Mouse (Mus musculus) mouse trophoblast stem cell (cell line): ENCODE data around the gene Dlg5.

ENCODE experiments used
- in situ Hi-C, 2 experiments: fragments of 300-500 bp; cut with MseI, MboI; formaldehyde crosslinking; loops; 2 replicates in 1 of 2; 3 replicates in 1 of 2; pipeline ENCODE4 v1.15.1; 2025

Dlg5 gene

GRCm38 (mm10) chr14:24132092-24132491 is 113.6 kb downstream of the Dlg5 start:
- in situ Hi-C loops = no loop called here

DNA sequence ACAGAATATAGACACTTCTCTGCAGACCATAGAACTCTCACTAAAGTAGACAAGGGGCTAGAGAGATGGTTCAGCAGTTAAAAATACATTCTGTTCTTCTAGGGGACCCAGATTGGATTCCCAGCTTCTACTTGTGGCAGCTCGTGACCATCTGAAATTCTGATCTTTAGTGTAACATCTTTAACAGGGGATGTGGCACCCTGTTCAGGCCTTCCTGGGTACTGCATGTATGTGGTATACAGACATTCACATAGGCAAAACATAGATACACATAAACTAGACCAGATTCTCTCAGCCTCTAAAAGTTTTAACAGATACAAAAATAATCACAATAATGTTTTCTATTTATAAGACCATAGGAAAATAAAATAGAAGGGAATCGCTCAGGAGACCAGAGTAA is 120.7 kb downstream of the Dlg5 start:
- in situ Hi-C loops = no loop called here

DNA sequence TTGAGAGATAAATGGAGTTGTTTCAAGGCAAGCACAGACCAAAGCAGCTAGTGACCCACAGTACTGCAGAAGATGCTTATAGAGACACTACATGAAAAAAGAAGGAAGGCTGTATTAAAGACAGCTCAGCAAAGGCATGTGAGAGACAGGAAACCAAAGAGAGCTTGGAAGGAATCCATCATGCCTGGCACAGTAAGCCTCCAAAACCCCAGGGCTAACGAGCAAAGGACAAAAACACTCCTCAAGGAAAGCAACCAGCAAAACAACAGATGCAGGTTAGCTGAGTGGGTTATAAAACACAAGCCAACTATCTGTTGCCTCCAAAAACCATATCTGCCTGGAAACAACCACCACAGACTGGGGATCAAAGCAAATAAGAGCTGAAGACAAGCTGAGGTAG is 121.5 kb downstream of the Dlg5 start:
- in situ Hi-C loops = no loop called here

DNA sequence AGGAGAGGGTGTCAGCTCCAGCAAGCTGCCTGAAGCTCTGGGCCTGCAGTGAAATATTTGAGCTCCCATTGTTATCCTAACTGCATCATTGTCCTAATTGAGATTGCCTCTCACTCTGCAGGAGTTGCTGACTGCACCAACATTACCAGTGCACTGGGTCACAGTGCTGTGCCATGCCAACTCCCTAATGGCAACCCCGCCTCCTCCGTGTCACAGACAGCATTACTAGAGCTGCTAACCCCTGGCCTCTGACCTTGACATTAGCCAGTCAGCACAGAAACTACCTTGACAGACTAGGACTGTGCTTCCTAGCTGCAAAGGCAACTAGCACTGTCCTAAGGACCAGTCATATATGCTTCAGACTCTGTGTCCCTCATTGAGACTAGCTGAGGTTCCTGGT is 139.0 kb downstream of the Dlg5 start:
- in situ Hi-C loops = no loop called here

DNA sequence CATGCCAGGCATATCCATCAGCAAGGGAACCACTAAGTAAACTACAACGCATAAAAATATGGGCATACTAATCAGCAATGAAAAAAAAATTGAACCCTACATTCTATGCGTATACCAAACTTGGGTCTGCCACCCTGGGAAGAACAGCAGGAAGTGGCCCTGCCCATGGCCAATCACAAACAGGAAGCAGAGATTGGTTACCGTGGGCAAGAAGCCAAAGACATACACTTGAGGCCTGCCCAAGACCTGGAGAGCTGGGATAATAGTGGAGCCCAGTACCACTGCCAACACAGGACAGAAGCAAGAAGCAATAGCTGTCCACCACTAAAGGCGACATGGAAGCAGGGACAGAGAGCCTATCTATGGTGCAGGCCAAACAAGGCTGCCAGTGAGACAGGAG is 146.9 kb downstream of the Dlg5 start:
- in situ Hi-C loops = no loop called here

- in situ Hi-C loops = no loop called here
These were observed 151.1 kb downstream of the Dlg5 start for GRCm38 (mm10) chr14:24094656-24095055.

DNA sequence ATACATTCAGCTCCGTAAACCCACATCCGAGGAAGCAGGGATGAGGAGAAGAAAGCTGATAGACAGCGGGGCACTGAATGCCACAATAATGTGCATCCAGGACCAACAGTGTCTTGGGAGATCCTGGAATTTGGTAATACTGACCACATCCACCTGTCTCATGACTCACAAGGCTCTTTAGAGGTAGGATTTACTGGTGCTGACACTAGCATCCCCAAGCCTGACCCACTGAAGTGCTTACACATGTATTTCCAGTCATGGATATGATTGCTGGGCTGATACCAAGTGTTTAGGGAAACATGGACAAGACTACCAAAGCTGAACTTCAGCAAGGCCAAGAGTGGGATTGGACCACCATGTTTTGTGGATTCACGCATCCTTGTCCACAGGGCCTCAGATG is 152.5 kb downstream of the Dlg5 start:
- in situ Hi-C loops = no loop called here

- in situ Hi-C loops = no loop called here
These were observed 153.3 kb downstream of the Dlg5 start for GRCm38 (mm10) chr14:24092391-24092790.

DNA sequence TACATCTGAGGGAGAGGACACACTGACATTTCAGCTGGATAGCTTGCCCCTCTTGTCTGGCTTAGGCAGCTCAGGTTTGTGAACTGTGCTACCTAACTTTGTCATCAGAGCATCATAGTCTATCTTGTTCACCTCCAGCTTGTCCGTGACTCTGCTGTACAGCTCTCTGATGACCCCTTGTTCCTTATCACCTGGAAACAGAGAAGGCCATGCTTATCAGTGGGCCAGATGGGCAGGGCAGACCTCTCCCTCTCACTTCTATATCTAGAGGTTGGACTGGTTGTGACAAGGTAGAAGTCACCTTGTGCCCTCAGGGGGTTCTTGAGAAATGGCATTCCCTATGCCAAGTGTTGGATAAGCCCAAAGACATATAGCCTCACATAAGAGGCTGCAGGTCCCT is 154.9 kb downstream of the Dlg5 start:
- in situ Hi-C loops = no loop called here

- in situ Hi-C loops = no loop called here
These were observed 156.5 kb downstream of the Dlg5 start for GRCm38 (mm10) chr14:24089181-24089580.

DNA sequence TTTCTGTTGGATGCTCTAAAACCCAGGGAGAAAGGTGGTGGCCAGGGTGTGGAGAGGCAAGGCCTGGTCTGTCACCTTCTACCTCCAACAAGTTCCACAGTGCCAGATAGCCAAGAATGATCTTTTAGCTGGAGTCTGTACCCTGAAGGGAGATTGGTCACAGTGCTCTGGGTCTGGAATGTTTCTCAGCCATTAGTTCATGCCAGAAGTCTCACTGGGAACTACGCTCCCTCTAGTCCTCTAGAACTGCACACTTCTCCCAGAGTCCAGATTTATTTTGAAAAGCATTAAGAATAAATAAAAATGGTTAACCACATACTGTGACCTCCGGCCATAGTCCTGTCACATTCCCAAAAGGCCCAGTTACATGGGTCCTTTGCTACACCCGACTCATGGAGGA is 158.3 kb downstream of the Dlg5 start:
- in situ Hi-C loops = no loop called here

DNA sequence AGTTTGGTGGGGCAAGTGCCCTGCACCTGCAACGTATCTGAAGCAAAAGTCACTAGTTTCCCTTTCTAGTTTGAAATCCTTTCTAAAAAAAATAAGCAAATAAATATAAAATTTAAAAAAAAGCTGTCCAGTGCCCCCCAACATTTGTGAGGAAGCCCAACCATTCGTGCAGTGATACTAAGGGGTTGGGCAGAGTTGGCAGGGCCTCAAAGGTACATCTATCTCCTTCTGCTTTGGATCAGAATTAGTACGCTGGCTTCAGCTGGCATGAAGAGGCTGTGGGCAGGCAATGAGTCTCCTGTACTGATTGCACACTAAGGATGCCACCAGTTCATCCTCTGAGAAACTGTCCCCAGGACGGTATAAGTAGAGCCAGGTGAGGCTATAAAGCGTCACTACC is 159.2 kb downstream of the Dlg5 start:
- in situ Hi-C loops = no loop called here
